Mouse (Mus musculus): ENCODE data around the gene Vwa7. TPM values are rescaled to one million over a fixed set of nuclear protein-coding genes. Genes with fewer than 3 reads are reported as not detected.
A peak's percentile ranks its signal among the peaks of the same experiment; 100 is the strongest.
"Not testable (repeated sequence)": the region's sequence is repeated elsewhere in the genome, so short reads cannot be mapped to it uniquely, and the experiment has no call there.

The Vwa7 gene
- under 1 TPM; 0.30 to 0.37 TPM for total RNA-seq (2021)

GRCm38 (mm10) chr17:35016376-35016775 lies at the start of gene Vwa7:
Gene Vwa7, plus strand, starts transcription at chr17:35016579.
- DNase-seq (ENCODE audit: low spot score in 2 of 2): no peak
- intact Hi-C loops (cut with DNase I): no loop called here

- intact Hi-C loops (cut with DNase I); DNase-seq (ENCODE audit: low spot score in 2 of 2): not testable (repeated sequence)
Observed at GRCm38 (mm10) chr17:34969822-34970221, 46.6 kb upstream of the Vwa7 start, which contains the start of gene Gm20481. Gene Gm20481, plus strand, starts transcription at chr17:34969912.

- DNase-seq (ENCODE audit: low spot score in 2 of 2); intact Hi-C loops (cut with DNase I): not testable (repeated sequence)
Observed at GRCm38 (mm10) chr17:34970850-34971249, 45.5 kb upstream of the Vwa7 start.

GRCm38 (mm10) chr17:34971694-34972068 lies 44.7 kb upstream of the Vwa7 start:
- intact Hi-C loops (cut with DNase I); DNase-seq (ENCODE audit: low spot score in 2 of 2): not testable (repeated sequence)

GRCm38 (mm10) chr17:34972069-34972749 lies 44.2 kb upstream of the Vwa7 start, which contains the start of the genes Hspa1a and Hspa1l:
Gene Hspa1a, minus strand, starts transcription at chr17:34972156.
Gene Hspa1l, plus strand, starts transcription at chr17:34972703.
- intact Hi-C loops (cut with DNase I): not testable (repeated sequence)
- DNase-seq (ENCODE audit: low spot score in 2 of 2): peak; percentile 82 to 85

GRCm38 (mm10) chr17:34975581-34976492 lies 40.5 kb upstream of the Vwa7 start:
- intact Hi-C loops (cut with DNase I): no loop called here
- DNase-seq (ENCODE audit: low spot score in 2 of 2): no peak

GRCm38 (mm10) chr17:34977000-34977399 lies 39.4 kb upstream of the Vwa7 start:
- intact Hi-C loops (cut with DNase I): no loop called here
- DNase-seq (ENCODE audit: low spot score in 2 of 2): no peak

GRCm38 (mm10) chr17:34978239-34978638 lies 38.1 kb upstream of the Vwa7 start:
- no peak for DNase-seq (ENCODE audit: low spot score in 2 of 2)
- intact Hi-C loops (cut with DNase I): no loop called here

- no peak for DNase-seq (ENCODE audit: low spot score in 2 of 2)
- intact Hi-C loops (cut with DNase I): loop anchor here (5.0 kb wide), 1 partner anchor 127 kb away; the partner anchor contains the start of genes Nelfe and Skiv2l
Observed at GRCm38 (mm10) chr17:34979631-34980030, 36.7 kb upstream of the Vwa7 start.

GRCm38 (mm10) chr17:34980655-34981054 lies 35.7 kb upstream of the Vwa7 start:
- intact Hi-C loops (cut with DNase I): loop anchor here (1.0 to 5.0 kb wide), 2 partner anchors 28 to 128 kb away; partner anchors contain the start of genes Nelfe and Skiv2l
- DNase-seq (ENCODE audit: low spot score in 2 of 2): peak; percentile 45 to 58

- intact Hi-C loops (cut with DNase I): loop anchor here (1.0 to 5.0 kb wide), 2 partner anchors 29 to 129 kb away; partner anchors contain the start of genes Nelfe and Skiv2l
- peak; percentile 94 to 96 for DNase-seq (ENCODE audit: low spot score in 2 of 2)
Observed at GRCm38 (mm10) chr17:34981690-34982180, 34.6 kb upstream of the Vwa7 start, which contains the start of gene Lsm2. Gene Lsm2, plus strand, starts transcription at chr17:34981862.

GRCm38 (mm10) chr17:34982328-34982727 lies 34.1 kb upstream of the Vwa7 start:
- no peak for DNase-seq (ENCODE audit: low spot score in 2 of 2)
- intact Hi-C loops (cut with DNase I): loop anchor here (5.0 kb wide), 1 partner anchor 130 kb away; the partner anchor contains the start of genes Nelfe and Skiv2l

GRCm38 (mm10) chr17:34984218-34984617 lies 32.2 kb upstream of the Vwa7 start:
- intact Hi-C loops (cut with DNase I): loop anchor here (2.0 to 5.0 kb wide), 2 partner anchors 15 to 132 kb away; partner anchors contain the start of genes Nelfe and Skiv2l

GRCm38 (mm10) chr17:34994751-34995150 lies 21.6 kb upstream of the Vwa7 start:
- intact Hi-C loops (cut with DNase I): no loop called here
- no peak for DNase-seq (ENCODE audit: low spot score in 2 of 2)

More at GRCm38 (mm10) chr17:34984218-34984617, 32.2 kb upstream of the Vwa7 start:
- DNase-seq (ENCODE audit: low spot score in 2 of 2): peak in 1 of 2 experiments; percentile 24

GRCm38 (mm10) chr17:34995192-34995591 lies 21.2 kb upstream of the Vwa7 start:
- intact Hi-C loops (cut with DNase I); DNase-seq (ENCODE audit: low spot score in 2 of 2): not testable (repeated sequence)

- DNase-seq (ENCODE audit: low spot score in 2 of 2); intact Hi-C loops (cut with DNase I): not testable (repeated sequence)
Observed at GRCm38 (mm10) chr17:34995927-34996326, 20.5 kb upstream of the Vwa7 start.

GRCm38 (mm10) chr17:34996411-34997141 lies 19.8 kb upstream of the Vwa7 start:
- DNase-seq (ENCODE audit: low spot score in 2 of 2): no peak
- intact Hi-C loops (cut with DNase I): no loop called here

GRCm38 (mm10) chr17:34997142-34997483 lies 19.3 kb upstream of the Vwa7 start:
- no peak for DNase-seq (ENCODE audit: low spot score in 2 of 2)
- intact Hi-C loops (cut with DNase I): no loop called here

Data from left cerebral cortex, postnatal 25 days (tissue).